Mouse (Mus musculus): ENCODE results near the gene Olfm2.

DNA sequence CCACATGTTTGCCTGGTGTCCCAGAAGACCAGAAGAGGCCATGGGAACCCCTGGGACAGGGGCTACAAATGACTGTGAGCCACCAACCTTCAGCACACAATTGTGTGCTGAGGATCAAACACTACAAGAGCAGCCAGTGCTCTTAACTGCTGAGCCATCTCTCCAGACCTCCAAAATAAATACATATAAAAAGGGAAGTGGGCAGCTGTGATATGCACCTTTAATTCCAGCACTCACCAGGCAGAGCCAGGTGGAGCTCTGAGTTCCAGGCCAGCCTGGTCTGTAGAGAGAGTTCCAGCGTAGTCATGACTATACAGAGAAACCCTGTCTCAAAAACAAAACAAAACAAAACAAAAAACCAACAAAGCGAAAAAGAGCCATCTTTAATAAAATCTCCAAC lies 8.2 kb upstream of the Olfm2 start:
- TF ChIP-seq POLR2A (IDR thresholded peaks at IDR 0.05; ENCODE audit: low read depth, low read length) (no peak), CTCF (IDR thresholded peaks at IDR 0.05; ENCODE audit: borderline replicate concordance, insufficient read depth, low read length) (no peak)

Measured in embryonic fibroblast, embryonic 13.5 days (primary cell).